Mouse (Mus musculus): Measurements from ENCODE around the gene Ppp2r5e. TPM values are rescaled to one million over a fixed set of nuclear protein-coding genes. Genes with fewer than 3 reads are reported as not detected.
"Not testable (repeated sequence)": the region's sequence is repeated elsewhere in the genome, so short reads cannot be mapped to it uniquely, and the experiment has no call there.

Gene Ppp2r5e
- total RNA-seq, 4 experiments from 2014 or later: 32.3 to 37.5 (median 33.5) TPM

GRCm38 (mm10) chr12:75449475-75449966 is 146.5 kb downstream of the Ppp2r5e start:
- no peak for DNase-seq (ENCODE audit: low spot score in 2 of 2)

DNA sequence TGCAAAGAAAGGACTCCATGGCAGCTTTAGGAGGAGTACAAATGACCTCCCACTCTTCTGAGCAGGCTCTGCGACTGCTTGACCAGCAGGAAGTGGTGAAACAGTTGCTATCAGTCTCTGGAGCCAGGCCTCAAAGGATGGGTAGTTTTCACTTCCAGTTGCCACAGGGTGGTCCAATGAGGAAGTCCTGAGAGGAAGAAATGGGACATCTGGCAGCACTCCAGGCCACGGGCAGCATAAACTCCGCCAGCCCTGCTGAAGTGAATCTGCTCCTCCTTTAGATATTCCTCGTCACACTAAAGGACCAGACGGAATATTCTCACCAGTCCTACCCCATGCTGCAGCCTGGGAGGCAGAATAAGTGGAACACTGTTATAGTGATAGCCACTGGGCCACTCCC is 147.1 kb downstream of the Ppp2r5e start:
- DNase-seq (ENCODE audit: low spot score in 2 of 2): peak in 1 of 2 experiments; percentile 10

DNA sequence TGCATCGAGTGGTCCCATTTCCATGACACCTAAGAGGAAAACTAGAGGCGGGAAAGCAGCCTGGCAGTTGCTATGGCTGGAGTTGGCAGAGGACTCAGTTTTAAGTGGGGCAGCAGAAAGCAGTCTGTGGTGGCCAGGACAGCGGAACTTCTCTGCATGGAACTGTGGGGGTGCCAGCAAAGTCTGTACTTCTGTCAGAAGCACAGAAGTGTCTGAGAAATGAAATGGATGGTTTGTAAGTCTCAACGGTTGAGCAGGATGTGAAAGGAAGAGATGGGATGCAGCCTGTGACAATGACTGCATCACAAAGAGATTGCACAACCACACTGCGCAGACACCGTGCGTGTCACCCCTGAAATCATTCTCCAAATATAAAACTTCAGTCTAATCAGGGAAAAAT is 149.8 kb downstream of the Ppp2r5e start:
- DNase-seq (ENCODE audit: low spot score in 2 of 2): no peak

GRCm38 (mm10) chr12:75432400-75432799 is 163.6 kb downstream of the Ppp2r5e start:
- not testable (repeated sequence) for DNase-seq (ENCODE audit: low spot score in 2 of 2)

DNA sequence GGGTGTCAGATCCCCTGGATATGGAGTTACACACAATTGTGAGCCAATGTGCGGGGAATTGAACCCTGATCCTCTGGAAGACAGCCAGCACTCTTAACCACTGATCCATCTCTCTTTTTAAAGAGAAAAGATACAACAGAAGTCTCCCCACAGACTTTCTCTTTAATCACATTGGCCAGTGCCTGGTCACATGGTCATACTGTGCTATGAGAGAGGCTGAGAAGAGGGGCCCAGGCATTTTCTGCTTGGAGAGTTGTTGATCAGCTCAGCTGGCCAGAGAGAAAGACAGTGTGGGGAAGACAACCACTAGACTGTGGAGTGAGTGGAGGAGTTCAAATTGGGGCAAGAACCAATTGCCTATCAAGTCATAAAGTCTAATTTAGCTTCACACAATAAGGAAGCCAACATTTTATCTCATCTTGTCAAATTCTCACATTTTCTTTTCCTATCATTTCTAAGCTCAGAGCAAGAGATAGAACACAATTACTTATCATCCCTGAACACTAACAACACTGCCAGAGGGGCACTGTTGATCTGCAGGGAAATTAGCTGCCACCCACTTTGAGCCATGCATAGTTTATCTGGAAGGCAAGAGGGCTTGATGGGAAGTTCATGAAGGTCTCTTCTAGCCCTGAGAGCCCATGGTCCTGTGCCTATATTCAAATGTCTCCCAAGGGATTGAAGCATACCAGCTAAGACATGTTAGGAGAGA is 166.2 kb downstream of the Ppp2r5e start:
- no peak for DNase-seq (ENCODE audit: low spot score in 2 of 2)

DNA sequence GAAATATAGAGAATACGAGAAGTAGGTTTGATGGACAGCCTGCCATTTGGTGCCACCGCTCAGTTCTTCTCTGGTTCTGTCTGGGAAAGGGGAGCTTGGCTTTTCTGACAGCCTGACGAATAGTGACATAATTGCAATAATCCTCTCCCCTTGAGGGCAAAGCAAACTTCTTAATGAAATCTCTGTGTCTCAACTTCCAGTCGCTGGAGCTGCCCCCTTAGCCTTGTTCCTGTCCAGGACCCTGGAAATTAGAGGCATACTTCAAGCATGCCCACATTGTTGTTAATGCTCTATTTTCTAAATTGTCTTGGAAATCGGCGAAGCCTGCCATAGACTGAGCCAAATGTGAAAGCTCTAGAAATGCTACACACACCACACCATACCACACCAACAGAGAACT is 167.3 kb downstream of the Ppp2r5e start:
- DNase-seq (ENCODE audit: low spot score in 2 of 2): no peak

GRCm38 (mm10) chr12:75425882-75426281 is 170.2 kb downstream of the Ppp2r5e start:
- DNase-seq (ENCODE audit: low spot score in 2 of 2): no peak

- DNase-seq (ENCODE audit: low spot score in 2 of 2): no peak
Measured at GRCm38 (mm10) chr12:75424817-75425216, 171.2 kb downstream of the Ppp2r5e start.

- no peak for DNase-seq (ENCODE audit: low spot score in 2 of 2)
Measured at GRCm38 (mm10) chr12:75424359-75424758, 171.7 kb downstream of the Ppp2r5e start.

GRCm38 (mm10) chr12:75416681-75417080 is 179.4 kb downstream of the Ppp2r5e start, which contains the start of gene Gphb5:
Gene Gphb5 (minus strand): TSS chr12:75416781.
- no peak for DNase-seq (ENCODE audit: low spot score in 2 of 2)

DNA sequence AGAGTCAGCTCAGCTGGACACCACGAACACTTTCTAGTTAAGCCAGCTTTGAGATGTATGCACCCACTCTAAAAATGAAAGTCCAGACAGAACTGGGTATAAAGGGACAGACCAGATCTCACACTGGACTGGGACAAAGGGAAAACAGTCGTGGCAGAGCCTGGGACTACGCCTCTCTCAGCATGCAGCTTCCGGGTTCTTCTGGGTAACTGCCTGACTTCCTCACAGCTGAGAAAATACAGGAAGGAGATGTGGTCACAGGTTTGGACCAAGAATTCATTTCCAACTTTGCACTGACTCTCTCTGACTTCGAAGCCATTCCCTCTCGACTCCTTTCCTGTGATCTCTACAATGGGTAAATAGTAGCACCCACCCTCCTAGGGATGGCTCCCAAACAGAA is 181.1 kb downstream of the Ppp2r5e start:
- no peak for DNase-seq (ENCODE audit: low spot score in 2 of 2)

DNA sequence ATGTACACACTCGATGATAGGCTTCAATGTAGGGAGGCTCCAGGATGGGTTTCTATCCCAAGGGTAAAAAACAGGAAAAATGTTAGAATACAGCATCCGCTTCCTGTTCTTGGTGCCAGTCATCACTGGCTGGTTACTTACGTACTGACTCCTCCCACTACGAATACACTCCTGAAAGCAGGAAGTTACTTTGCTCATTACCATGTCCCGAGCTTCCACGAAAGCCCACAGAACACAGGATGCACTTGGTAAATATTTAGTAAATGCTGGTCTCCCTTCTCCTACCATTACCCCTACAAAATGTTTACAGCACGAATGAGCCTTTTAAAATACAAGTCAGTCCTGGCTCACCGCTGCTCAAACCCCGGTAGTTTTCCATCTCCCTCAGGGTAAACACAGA is 183.1 kb downstream of the Ppp2r5e start:
- no peak for DNase-seq (ENCODE audit: low spot score in 2 of 2)

Other genes with a start within 250 kb of the Ppp2r5e start
- not detected for gene Gphb5, start 179.5 kb downstream of the Ppp2r5e start, total RNA-seq (2022)
- gene Wdr89, start 73.3 kb upstream of the Ppp2r5e start, total RNA-seq (2022): 1 to 10 TPM; 2.2 to 2.9 (median 2.4) TPM
- gene Sgpp1, start 139.5 kb upstream of the Ppp2r5e start, total RNA-seq (2022): 10 to 100 TPM; 13.4 to 15.9 (median 13.9) TPM
- gene Syne2, start 221.9 kb upstream of the Ppp2r5e start, total RNA-seq (2022): 10 to 100 TPM; 12.3 to 15.0 (median 13.9) TPM

All from gastrocnemius, adult 8-10 months (tissue).